Mouse (Mus musculus) limb, embryonic 14.5 days (tissue): ENCODE results near the gene Pard6b. TPM values are rescaled to one million over a fixed set of nuclear protein-coding genes. Genes with fewer than 3 reads are reported as not detected.

Source experiments
- ATAC-seq: fragments of 200-750 bp; cut with Nextera tagmentation; 2 replicates; pipeline ENCODE4 v1.8.0; 2017; ENCODE audit warnings: low read depth, moderate number of reproducible peaks, moderate TSS enrichment; ENCODE audit not compliant: low FRiP score
- DNase-seq: peaks from one replicate; pipeline ENCODE4 v3.0.0-alpha.2; 2015; ENCODE audit warnings: low spot score
- H3K27ac ChIP-seq: fragments of 300-500 bp; sonication (generic); replicated peaks from 2 replicates; pipeline ENCODE4 v1.5.1; 2014; ENCODE audit warnings: low read depth, mild to moderate bottlenecking, low read length, moderate library complexity, mixed read lengths
- H3K27me3 ChIP-seq: fragments of 300-500 bp; sonication (generic); 2 replicates; pipeline ENCODE4 v1.6.1; 2014; ENCODE audit warnings: low read length, mixed read lengths; ENCODE audit not compliant: control insufficient read depth, insufficient read depth
- H3K36me3 ChIP-seq: fragments of 300-500 bp; sonication (generic); 2 replicates; pipeline ENCODE4 v1.6.1; 2014; ENCODE audit warnings: mild to moderate bottlenecking, low read length, moderate library complexity, mixed read lengths; ENCODE audit not compliant: control insufficient read depth, insufficient read depth
- H3K4me1 ChIP-seq: fragments of 300-500 bp; sonication (generic); 2 replicates; pipeline ENCODE4 v1.6.1; 2014; ENCODE audit warnings: antibody characterized with exemption, low read length, mixed read lengths; ENCODE audit not compliant: control insufficient read depth, insufficient read depth
- H3K4me2 ChIP-seq: fragments of 300-500 bp; sonication (generic); replicated peaks from 2 replicates; pipeline ENCODE4 v1.6.1; 2014; ENCODE audit warnings: low read depth, mild to moderate bottlenecking, low read length, moderate library complexity; ENCODE audit not compliant: severe bottlenecking
- H3K4me3 ChIP-seq: fragments of 300-500 bp; sonication (generic); replicated peaks from 2 replicates; pipeline ENCODE4 v1.5.1; 2014; ENCODE audit warnings: low read length
- H3K9ac ChIP-seq: fragments of 300-500 bp; sonication (generic); 2 replicates; pipeline ENCODE4 v1.6.1; 2014; ENCODE audit warnings: mild to moderate bottlenecking, low read depth, low read length, moderate library complexity; ENCODE audit not compliant: severe bottlenecking
- H3K9me3 ChIP-seq: fragments of 300-500 bp; sonication (generic); 2 replicates; pipeline ENCODE4 v1.6.1; 2016; ENCODE audit warnings: low read length; ENCODE audit not compliant: control insufficient read depth
- POLR2A ChIP-seq: fragments of 200-500 bp; IDR thresholded peaks from 2 replicates; pipeline ENCODE4 v1.8.0; 2012; ENCODE audit warnings: inconsistent platforms, mild to moderate bottlenecking, moderate library complexity, borderline replicate concordance; ENCODE audit not compliant: insufficient read depth, insufficient read length; ENCODE audit errors: extremely low read depth
- WGBS: fragments of 180-500 bp; shearing (Covaris S2); extraction: QIAGEN DNeasy Blood & Tissue Kit; methylation state at CpG from one replicate; pipeline ENCODE4 v1.1.7; 2014; 5-methylcytosine and 5-hydroxymethylcytosine counted together
- polyA plus RNA-seq, 2 experiments: library from polyadenylated mRNA; depleted of rRNA in 1 of 2; stranded (reverse) in 1 of 2; unstranded in 1 of 2; fragments of >200 nt; fragmentation: Nextera tagmentation in 1 of 2; extraction: Ambion mirVana in 1 of 2; gene quantifications; 2 replicates each; pipeline versions ENCODE4 v1.2.1 to v1.2.3; 2012 to 2014

Pard6b gene
- polyA plus RNA-seq, 2 experiments, result 3.7 to 4.0 TPM

DNA sequence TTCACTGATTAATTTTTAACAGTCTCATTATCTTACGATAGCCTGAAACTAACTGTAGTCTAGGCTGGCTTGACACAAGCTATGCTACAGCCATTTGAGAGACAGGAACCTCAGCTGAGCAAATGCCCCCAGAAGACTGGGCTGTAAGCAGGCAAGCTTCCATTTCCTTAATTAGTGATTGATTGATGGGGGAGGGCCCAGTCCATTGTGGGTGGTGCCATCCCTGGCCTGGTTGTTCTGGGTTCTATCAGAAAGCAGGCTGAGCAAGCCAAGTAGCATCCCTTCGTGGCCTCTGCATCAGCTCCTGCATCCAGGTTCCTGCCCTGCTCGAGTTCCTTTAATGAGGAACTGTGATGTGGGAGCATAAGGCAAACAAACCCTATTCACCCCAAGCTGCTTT is 6.3 kb upstream of the Pard6b start:
- Histone ChIP-seq H3K4me3 (no peak overlapping the region), H3K4me1 (peaks cover 12% of the 10 kb centered on the region; the same call in 1 of the 2 replicates), H3K27ac (no peak overlapping the region), H3K9me3 (no peaks in the 10 kb centered on the region), H3K27me3 (no peaks in the 10 kb centered on the region), H3K4me2 (no peak overlapping the region), H3K36me3 (no peaks in the 10 kb centered on the region), H3K9ac (no peak overlapping the region)
- DNase-seq (no peak), ATAC-seq (no peak)
- 35% methylated on average over 3 of the region's 3 CpGs for WGBS
- no peak for TF ChIP-seq POLR2A

DNA sequence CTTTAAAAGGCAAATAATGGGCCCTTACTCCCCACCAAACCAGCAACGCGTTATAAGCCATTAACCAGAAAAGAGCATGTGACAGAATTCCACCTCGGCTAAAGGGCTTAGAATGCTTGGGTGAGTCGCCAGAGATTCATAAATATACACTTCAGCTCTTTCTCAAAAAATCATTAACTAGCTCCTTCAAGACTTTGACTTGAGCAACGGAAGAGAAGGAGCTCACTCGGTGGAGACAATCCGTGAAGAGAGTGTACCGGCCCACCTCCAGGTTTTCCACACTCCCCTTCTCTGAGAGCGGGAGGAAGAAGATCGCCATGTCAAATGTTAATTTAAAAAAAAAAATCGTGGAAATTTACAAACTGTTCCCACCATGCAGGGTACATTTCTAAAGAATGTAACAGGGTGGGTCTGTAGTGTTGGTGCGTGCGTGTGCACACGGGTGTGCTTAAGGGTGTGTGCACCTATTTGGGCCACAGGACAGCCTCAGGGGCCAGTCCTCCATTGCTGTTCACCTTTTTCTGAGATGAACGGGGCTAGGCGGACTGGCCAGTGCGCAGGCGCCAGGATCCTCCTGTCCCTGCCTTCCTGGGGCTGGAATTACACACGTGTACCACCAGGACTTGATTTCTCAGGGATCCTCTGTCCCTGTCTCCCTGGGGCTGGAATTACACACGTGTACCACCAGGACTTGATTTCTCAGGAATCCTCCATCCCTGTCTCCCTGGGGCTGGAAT is 3.8 kb upstream of the Pard6b start:
- Histone ChIP-seq H3K27ac (no peak overlapping the region), H3K27me3 (peaks cover 1% of the 10 kb centered on the region; the same call in 1 of the 2 replicates), H3K4me3 (no peak overlapping the region), H3K9me3 (no peaks in the 10 kb centered on the region), H3K36me3 (no peaks in the 10 kb centered on the region), H3K4me1 (peaks cover 21% of the 10 kb centered on the region), H3K4me2 (no peak overlapping the region), H3K9ac (no peak overlapping the region)
- DNase-seq, result no peak
- no peak for ATAC-seq
- TF ChIP-seq POLR2A, result no peak
- 69% methylated on average over 20 of the region's 20 CpGs for WGBS

DNA sequence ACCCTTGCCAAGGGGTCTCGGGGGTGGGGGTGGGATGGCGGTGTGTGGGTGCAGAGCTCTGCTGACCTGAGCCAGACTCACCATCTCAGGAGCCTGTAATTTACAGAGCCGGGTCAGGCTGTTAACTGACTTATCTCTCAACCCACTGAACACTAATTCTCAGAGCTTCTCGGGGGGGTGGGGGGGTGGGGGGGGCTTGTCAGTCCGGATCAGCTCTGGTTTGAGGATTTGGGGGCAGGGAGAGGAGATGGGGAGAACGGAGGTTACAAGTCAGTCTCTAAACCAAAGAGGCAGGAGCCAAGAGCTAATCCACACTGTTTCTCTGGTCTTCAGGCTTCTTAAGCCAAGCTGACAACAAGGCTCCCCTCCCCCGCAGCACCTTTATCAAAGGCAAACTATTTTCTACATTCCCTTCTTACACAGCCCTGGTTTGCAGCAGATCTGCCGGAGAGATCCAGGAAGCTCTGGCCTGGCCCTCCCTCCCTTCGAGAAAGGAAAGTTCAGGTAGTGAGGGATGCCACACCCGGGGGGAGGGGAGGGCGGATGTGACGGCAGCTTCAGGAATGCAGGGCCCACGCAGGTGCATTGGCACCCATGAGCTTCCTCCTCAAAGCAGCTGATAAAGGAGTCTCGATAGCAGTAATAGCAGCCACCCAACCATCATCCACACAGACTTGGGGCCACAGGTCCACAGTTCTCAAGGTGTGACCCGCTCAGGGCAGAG is 2.5 kb upstream of the Pard6b start:
- no peak overlapping the region for H3K4me3 ChIP-seq
- DNase-seq (no peak), ATAC-seq (no peak)
- H3K9ac ChIP-seq, result no peak overlapping the region
- 29% methylated on average over 15 of the region's 15 CpGs for WGBS
- peaks cover 8% of the 10 kb centered on the region; the same call in 1 of the 2 replicates for H3K27me3 ChIP-seq
- peaks cover 10% of the 10 kb centered on the region for H3K4me1 ChIP-seq
- H3K27ac ChIP-seq, result no peak overlapping the region
- H3K9me3 ChIP-seq, result no peaks in the 10 kb centered on the region
- no peaks in the 10 kb centered on the region for H3K36me3 ChIP-seq
- no peak overlapping the region for H3K4me2 ChIP-seq
- TF ChIP-seq POLR2A, result no peak

DNA sequence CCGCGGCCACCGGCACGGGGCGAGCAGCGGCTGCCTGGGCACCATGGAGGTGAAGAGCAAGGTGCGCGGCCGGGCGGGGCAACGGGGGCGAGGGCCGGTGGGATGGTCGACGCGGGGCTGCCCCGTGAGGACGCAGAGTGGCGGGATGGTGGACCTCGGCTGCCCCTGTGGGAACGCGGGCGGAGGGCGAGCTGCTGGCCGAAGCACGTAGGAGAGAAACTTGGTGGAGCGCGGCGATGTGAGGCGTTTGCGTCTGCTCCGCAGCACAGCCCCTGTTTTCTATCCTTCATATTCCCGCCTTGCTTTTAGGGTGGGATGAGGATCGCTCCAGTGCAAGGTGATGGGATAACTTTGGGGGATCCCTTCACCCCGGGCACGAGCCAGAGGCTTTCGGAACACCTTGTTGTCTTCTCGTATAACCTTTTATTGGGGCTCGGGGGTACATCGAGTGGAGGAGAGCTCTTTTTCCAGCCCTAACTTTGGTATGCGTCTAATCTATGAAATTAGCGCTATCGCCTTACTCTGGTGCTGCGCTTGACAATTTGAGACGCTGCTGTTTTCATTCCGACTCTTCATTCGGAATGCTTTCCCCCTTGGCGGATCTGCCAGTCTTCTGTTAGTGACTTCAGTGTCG is 612 bp downstream of the Pard6b start:
- Histone ChIP-seq H3K27ac (no peak overlapping the region), H3K4me1 (peaks cover 10% of the 10 kb centered on the region), H3K36me3 (no peaks in the 10 kb centered on the region), H3K4me3 (peak overlapping the region; percentile 69), H3K27me3 (peaks cover 8% of the 10 kb centered on the region; the same call in 1 of the 2 replicates), H3K9ac (peak overlapping the region; percentile 52), H3K4me2 (peak overlapping the region; percentile 99), H3K9me3 (no peaks in the 10 kb centered on the region)
- ATAC-seq, result no peak
- TF ChIP-seq POLR2A, result no peak
- no peak for DNase-seq
- WGBS, result 3% methylated on average over 49 of the region's 49 CpGs

DNA sequence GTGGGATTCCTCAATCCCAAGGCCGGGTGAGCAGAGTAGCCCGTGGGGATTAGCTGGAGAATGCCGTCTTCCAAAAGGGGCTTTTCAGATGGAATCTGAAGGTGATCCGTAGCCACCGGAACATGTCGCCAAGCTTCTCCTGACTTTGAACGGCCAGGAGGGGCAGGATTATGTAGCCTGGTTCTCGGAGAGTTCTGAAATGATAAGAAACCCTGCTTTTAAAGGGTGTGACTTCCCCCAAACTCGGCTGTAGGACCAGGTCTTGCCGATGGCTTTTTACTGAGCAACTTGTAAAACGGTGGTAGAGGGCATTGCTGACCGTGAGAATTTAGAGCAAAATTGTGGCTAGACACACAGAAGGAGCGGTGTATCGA is 1.1 kb downstream of the Pard6b start:
- WGBS, result 3% methylated on average over 14 of the region's 14 CpGs
- Histone ChIP-seq H3K4me2 (peak overlapping the region; percentile 99), H3K9ac (peak overlapping the region; percentile 52; the same call in 1 of the 2 replicates), H3K4me3 (peak overlapping the region; percentile 69), H3K4me1 (peaks cover 10% of the 10 kb centered on the region), H3K36me3 (no peaks in the 10 kb centered on the region), H3K27me3 (peaks cover 8% of the 10 kb centered on the region; the same call in 1 of the 2 replicates), H3K9me3 (no peaks in the 10 kb centered on the region), H3K27ac (no peak overlapping the region)
- no peak for ATAC-seq
- DNase-seq, result no peak
- TF ChIP-seq POLR2A, result no peak
